Mouse (Mus musculus) embryonic fibroblast, embryonic 13.5 days (primary cell): ENCODE results near the gene Suds3.

Experiments
- CTCF ChIP-seq: IDR thresholded peaks from 2 replicates; pipeline ENCODE4 v1.5.1; 2011; ENCODE audit warnings: mild to moderate bottlenecking, control low read depth, low read length, moderate library complexity, borderline replicate concordance; ENCODE audit not compliant: insufficient read depth
- POLR2A ChIP-seq: IDR thresholded peaks from 2 replicates; pipeline ENCODE4 v1.6.1; 2011; ENCODE audit warnings: low read depth, mild to moderate bottlenecking, control low read depth, low read length, moderate library complexity

GRCm38 (mm10) chr5:117049940-117050339 is 66.0 kb downstream of the Suds3 start:
- TF ChIP-seq CTCF = no peak
- TF ChIP-seq POLR2A = no peak
